Mouse (Mus musculus): ENCODE results near the gene Lilr4b. TPM values are rescaled to one million over a fixed set of nuclear protein-coding genes. Genes with fewer than 3 reads are reported as not detected.

The Lilr4b gene
- total and polyA plus RNA-seq, 3 experiments: 1.7 to 19.4 (median 3.1) TPM

- Histone ChIP-seq H3K4me1 (ENCODE audit: control insufficient read depth in 1 of 2, insufficient read depth in 2 of 2) (no peaks in the 10 kb centered on the region; a peak in 1 of 4 replicates), H3K79me2 (replicated peaks; ENCODE audit: control insufficient read depth, extremely low read depth, insufficient read depth, poor library complexity, severe bottlenecking) (no peaks in the 10 kb centered on the region), H3K4me2 (ENCODE audit: insufficient read depth, low read depth, poor library complexity, severe bottlenecking) (no peak overlapping the region), H3K27ac (ENCODE audit: insufficient read depth, low read depth) (no peak overlapping the region), H3K9me3 (replicated peaks; ENCODE audit: low read length) (no peaks in the 10 kb centered on the region), H3K9ac (ENCODE audit: insufficient read depth, low read depth) (no peak overlapping the region), H3K27me3 (replicated peaks) (no peaks in the 10 kb centered on the region), H3K36me3 (replicated peaks in 1 of 2; ENCODE audit: control insufficient read depth in 1 of 2, insufficient read depth in 1 of 2, low read length in 1 of 2) (no peaks in the 10 kb centered on the region), H3K4me3 (replicated peaks in 1 of 3; ENCODE audit: low read depth in 2 of 3, low read length in 2 of 3, poor library complexity in 1 of 3) (no peak overlapping the region)
- no peak for TF ChIP-seq ZC3H11A (IDR thresholded peaks at IDR 0.05; ENCODE audit: low read depth, low read length)
- TF ChIP-seq TBP (conservative IDR thresholded peaks at IDR 0.05; ENCODE audit: low read depth, low read length): no peak
- no peak for TF ChIP-seq JUN (IDR thresholded peaks at IDR 0.05; ENCODE audit: insufficient read depth, low read depth, low read length)
- TF ChIP-seq CHD1 (IDR thresholded peaks at IDR 0.05; ENCODE audit: low read depth, low read length): no peak
- no peak for TF ChIP-seq MAZ (IDR thresholded peaks at IDR 0.05; ENCODE audit: low read depth, low read length)
- no peak for TF ChIP-seq ZKSCAN1 (IDR thresholded peaks at IDR 0.05; ENCODE audit: borderline replicate concordance, low read depth, low read length)
- TF ChIP-seq KAT2A (IDR thresholded peaks at IDR 0.05; ENCODE audit: insufficient replicate concordance, low read length): no peak
- in situ Hi-C loops (cut with MboI; ENCODE audit: low pct_ligation_motif_present, low pct_unique_long_range_greater_than_20kb, low sequenced_read_pairs) (loop anchor here (10.0 kb wide), 1 partner anchor 112 kb away; no protein-coding TSS in a partner anchor), dilution Hi-C loops (cut with MboI; ENCODE audit: extremely low pct_ligation_motif_present, extremely low pct_unique_long_range_greater_than_20kb, low sequenced_read_pairs) (no loop called here)
- no peak for DNase-seq (ENCODE audit: extremely low read depth)
Observed at GRCm38 (mm10) chr10:51526633-51527032, 46.2 kb downstream of the Lilr4b start.

GRCm38 (mm10) chr10:51528840-51529434 is 48.5 kb downstream of the Lilr4b start:
- H3K4me1 ChIP-seq (ENCODE audit: control insufficient read depth in 1 of 2, insufficient read depth in 2 of 2): no peaks in the 10 kb centered on the region; a peak in 1 of 4 replicates
- H3K79me2 ChIP-seq (replicated peaks; ENCODE audit: control insufficient read depth, extremely low read depth, insufficient read depth, poor library complexity, severe bottlenecking): no peaks in the 10 kb centered on the region
- no peak overlapping the region for H3K4me3 ChIP-seq (replicated peaks in 1 of 3; ENCODE audit: low read depth in 2 of 3, low read length in 2 of 3, poor library complexity in 1 of 3)
- DNase-seq (ENCODE audit: extremely low read depth): peak; percentile 11
- H3K9ac ChIP-seq (ENCODE audit: insufficient read depth, low read depth): no peak overlapping the region
- dilution Hi-C loops (cut with MboI; ENCODE audit: extremely low pct_ligation_motif_present, extremely low pct_unique_long_range_greater_than_20kb, low sequenced_read_pairs) (no loop called here), in situ Hi-C loops (cut with MboI; ENCODE audit: low pct_ligation_motif_present, low pct_unique_long_range_greater_than_20kb, low sequenced_read_pairs) (loop anchor here (10.0 kb wide), 1 partner anchor 114 kb away; no protein-coding TSS in a partner anchor)
- H3K9me3 ChIP-seq (replicated peaks; ENCODE audit: low read length): no peaks in the 10 kb centered on the region
- no peaks in the 10 kb centered on the region for H3K27me3 ChIP-seq (replicated peaks)
- H3K27ac ChIP-seq (ENCODE audit: insufficient read depth, low read depth): no peak overlapping the region
- TF ChIP-seq SMC3 (IDR thresholded peaks at IDR 0.05; ENCODE audit: low read depth, low read length) (peak; percentile 70), CHD1 (IDR thresholded peaks at IDR 0.05; ENCODE audit: low read depth, low read length) (no peak), RCOR1 (conservative IDR thresholded peaks at IDR 0.05; ENCODE audit: low read depth, low read length) (no peak), ZC3H11A (IDR thresholded peaks at IDR 0.05; ENCODE audit: low read depth, low read length) (peak; percentile 22; the same call in 1 of the 2 replicates), RAD21 (IDR thresholded peaks at IDR 0.05; ENCODE audit: low read depth, low read length) (peak; percentile 48), CTCF (conservative IDR thresholded peaks at IDR 0.05 in 1 of 2, IDR thresholded peaks at IDR 0.05 in 1 of 2; ENCODE audit: low read depth in 2 of 2, low read length in 2 of 2) (peak in 1 of 2 experiments; percentile 64; a peak in 2 of 4 replicates), USF2 (conservative IDR thresholded peaks at IDR 0.05; ENCODE audit: low read depth, low read length) (no peak), ETS1 (conservative IDR thresholded peaks at IDR 0.05; ENCODE audit: low read depth, low read length) (no peak)
- no peaks in the 10 kb centered on the region for H3K36me3 ChIP-seq (replicated peaks in 1 of 2; ENCODE audit: control insufficient read depth in 1 of 2, insufficient read depth in 1 of 2, low read length in 1 of 2)
- no peak overlapping the region for H3K4me2 ChIP-seq (ENCODE audit: insufficient read depth, low read depth, poor library complexity, severe bottlenecking)

Measured in CH12.LX (cell line).